Mouse (Mus musculus) liver, embryonic 16.5 days (tissue): ENCODE data around the gene Tnfaip8l2. TPM values are rescaled to one million over a fixed set of nuclear protein-coding genes. Genes with fewer than 3 reads are reported as not detected.
"Not testable (repeated sequence)": the region's sequence is repeated elsewhere in the genome, so short reads cannot be mapped to it uniquely, and the experiment has no call there.

Experiments
- ATAC-seq: fragments of 200-750 bp; cut with Nextera tagmentation; 2 replicates; pipeline ENCODE4 v1.8.0; 2017; ENCODE audit warnings: low read depth, mild to moderate bottlenecking, moderate number of reproducible peaks, moderate library complexity
- H3K27ac ChIP-seq: fragments of 300-500 bp; sonication (generic); 2 replicates; pipeline ENCODE4 v1.5.1; 2014; ENCODE audit warnings: mild to moderate bottlenecking, low read length
- H3K27me3 ChIP-seq: fragments of 300-500 bp; sonication (generic); 2 replicates; pipeline ENCODE4 v1.6.1; 2014; ENCODE audit warnings: low read depth, low read length, mixed read lengths; ENCODE audit not compliant: control insufficient read depth, insufficient read depth
- H3K36me3 ChIP-seq: fragments of 300-500 bp; sonication (generic); 2 replicates; pipeline ENCODE4 v1.6.1; 2014; ENCODE audit warnings: mild to moderate bottlenecking; ENCODE audit not compliant: control insufficient read depth, insufficient read depth
- H3K4me1 ChIP-seq: fragments of 300-500 bp; sonication (generic); 2 replicates; pipeline ENCODE4 v1.6.1; 2014; ENCODE audit warnings: low read depth, low read length, mixed read lengths; ENCODE audit not compliant: control insufficient read depth
- H3K4me2 ChIP-seq: fragments of 300-500 bp; sonication (generic); 2 replicates; pipeline ENCODE4 v1.6.1; 2014; ENCODE audit warnings: low read depth, low read length, mixed read lengths
- H3K4me3 ChIP-seq: fragments of 300-500 bp; sonication (generic); 2 replicates; pipeline ENCODE4 v1.5.1; 2014; ENCODE audit warnings: low read depth, mild to moderate bottlenecking, low read length
- H3K9ac ChIP-seq: fragments of 300-500 bp; sonication (generic); 2 replicates; pipeline ENCODE4 v1.6.1; 2014; ENCODE audit warnings: low read depth, low read length
- H3K9me3 ChIP-seq: fragments of 300-500 bp; sonication (generic); replicated peaks from 2 replicates; pipeline ENCODE4 v1.6.1; 2016; ENCODE audit warnings: low read length; ENCODE audit not compliant: control insufficient read depth
- WGBS: fragments of 180-500 bp; shearing (Covaris S2); extraction: QIAGEN DNeasy Blood & Tissue Kit; methylation state at CpG from one replicate; pipeline ENCODE4 v1.1.7; 2014; ENCODE audit not compliant: insufficient replicate concordance; 5-methylcytosine and 5-hydroxymethylcytosine counted together
- polyA plus RNA-seq: library from polyadenylated mRNA; unstranded; fragments of >200 nt; fragmentation: Nextera tagmentation; extraction: Ambion mirVana; gene quantifications from 2 replicates; pipeline ENCODE4 v1.2.1, GENCODE M21; 2015

Gene Tnfaip8l2
- polyA plus RNA-seq, 1 experiment from 2014 or later = 9.3 TPM

- H3K4me3 ChIP-seq = peak within 1 kb of the TSS; percentile 86
- H3K4me2 ChIP-seq = peak within 1 kb of the TSS; percentile 69
- peak within 1 kb of the TSS; percentile 91 for H3K9ac ChIP-seq
- no peaks in the 10 kb centered on the region for H3K36me3 ChIP-seq
- peaks cover 22% of the 10 kb centered on the region for H3K4me1 ChIP-seq
- H3K27ac ChIP-seq = peak within 1 kb of the TSS; percentile 95
- no peaks in the 10 kb centered on the region for H3K9me3 ChIP-seq
- peak; percentile 54 for ATAC-seq
- WGBS = under 1% methylated on average over 54 of the region's 54 CpGs
- H3K27me3 ChIP-seq = no peaks in the 10 kb centered on the region
Observed at GRCm38 (mm10) chr3:95110911-95111726, 31.0 kb downstream of the Tnfaip8l2 start, which contains the start of gene Vps72. Vps72 (plus strand) TSS chr3:95111022.

- peaks cover 35% of the 10 kb centered on the region for H3K4me1 ChIP-seq
- no peak overlapping the region for H3K27ac ChIP-seq
- H3K9ac ChIP-seq = no peak overlapping the region
- ATAC-seq = no peak
- H3K36me3 ChIP-seq = no peaks in the 10 kb centered on the region
- no peaks in the 10 kb centered on the region for H3K27me3 ChIP-seq
- no peaks in the 10 kb centered on the region for H3K9me3 ChIP-seq
- H3K4me3 ChIP-seq = no peak overlapping the region
- 49% methylated on average over 2 of the region's 2 CpGs for WGBS
- H3K4me2 ChIP-seq = no peak overlapping the region
Observed at GRCm38 (mm10) chr3:95107898-95108297, 34.3 kb downstream of the Tnfaip8l2 start.

- peak overlapping the region; percentile 98 for H3K4me3 ChIP-seq
- 0 out of 2 replicates have a peak overlapping the region, but pooled peaks have one; percentile 62 for H3K27ac ChIP-seq
- H3K9me3 ChIP-seq, H3K27me3 ChIP-seq, H3K36me3 ChIP-seq, H3K9ac ChIP-seq, ATAC-seq: not testable (repeated sequence)
- H3K4me2 ChIP-seq = peak overlapping the region; percentile 70
- H3K4me1 ChIP-seq = peaks cover 31% of the 10 kb centered on the region
Observed at GRCm38 (mm10) chr3:95107308-95107707, 34.9 kb downstream of the Tnfaip8l2 start.

- H3K36me3 ChIP-seq = no peaks in the 10 kb centered on the region
- H3K27ac ChIP-seq = peak within 1 kb of the TSS; percentile 88
- no peaks in the 10 kb centered on the region for H3K27me3 ChIP-seq
- H3K9me3 ChIP-seq = no peaks in the 10 kb centered on the region
- peak; percentile 88 for ATAC-seq
- peak within 1 kb of the TSS; percentile 98 for H3K9ac ChIP-seq
- peak within 1 kb of the TSS; percentile 98 for H3K4me3 ChIP-seq
- peak within 1 kb of the TSS; percentile 70 for H3K4me2 ChIP-seq
- under 1% methylated on average over 51 of the region's 51 CpGs for WGBS
- H3K4me1 ChIP-seq = peaks cover 27% of the 10 kb centered on the region
Observed at GRCm38 (mm10) chr3:95106338-95107117, 35.6 kb downstream of the Tnfaip8l2 start, which contains the start of gene Pip5k1a. Pip5k1a (minus strand) TSS chr3:95106930.

- peaks cover 26% of the 10 kb centered on the region for H3K4me1 ChIP-seq
- ATAC-seq = no peak
- H3K9me3 ChIP-seq = no peaks in the 10 kb centered on the region
- peak overlapping the region; percentile 65 for H3K4me2 ChIP-seq
- H3K27ac ChIP-seq = peak overlapping the region; percentile 88
- peak overlapping the region; percentile 98 for H3K4me3 ChIP-seq
- H3K9ac ChIP-seq = peak overlapping the region; percentile 98
- no peaks in the 10 kb centered on the region for H3K36me3 ChIP-seq
- WGBS = 1% methylated on average over 16 of the region's 16 CpGs
- H3K27me3 ChIP-seq = no peaks in the 10 kb centered on the region
Observed at GRCm38 (mm10) chr3:95105586-95106337, 36.4 kb downstream of the Tnfaip8l2 start.

GRCm38 (mm10) chr3:95105121-95105520 is 37.0 kb downstream of the Tnfaip8l2 start:
- Histone ChIP-seq H3K4me3 (peak overlapping the region; percentile 98), H3K4me1 (peaks cover 22% of the 10 kb centered on the region), H3K27me3 (no peaks in the 10 kb centered on the region), H3K36me3 (no peaks in the 10 kb centered on the region), H3K9ac (peak overlapping the region; percentile 98), H3K9me3 (no peaks in the 10 kb centered on the region), H3K27ac (peak overlapping the region; percentile 88; the same call in 1 of the 2 replicates), H3K4me2 (peak overlapping the region; percentile 65)
- WGBS = 6% methylated on average over 4 of the region's 4 CpGs
- ATAC-seq = no peak

- ATAC-seq = no peak
- Histone ChIP-seq H3K27ac (no peak overlapping the region), H3K27me3 (no peaks in the 10 kb centered on the region), H3K9ac (no peak overlapping the region), H3K9me3 (no peaks in the 10 kb centered on the region), H3K4me1 (peaks cover 14% of the 10 kb centered on the region), H3K36me3 (peaks cover 7% of the 10 kb centered on the region), H3K4me2 (no peak overlapping the region), H3K4me3 (no peak overlapping the region)
- WGBS = 16% methylated on average over 2 of the region's 2 CpGs
Observed at GRCm38 (mm10) chr3:95100854-95101253, 41.3 kb downstream of the Tnfaip8l2 start.
